Mouse (Mus musculus): ENCODE measurements at regions not wholly inside any gene's neighbourhood (a gene's known extent, or its start where the extent isn't known, plus 50 kb on each side); places are given as distances from the start of the nearest gene placed in this dataset.

DNA sequence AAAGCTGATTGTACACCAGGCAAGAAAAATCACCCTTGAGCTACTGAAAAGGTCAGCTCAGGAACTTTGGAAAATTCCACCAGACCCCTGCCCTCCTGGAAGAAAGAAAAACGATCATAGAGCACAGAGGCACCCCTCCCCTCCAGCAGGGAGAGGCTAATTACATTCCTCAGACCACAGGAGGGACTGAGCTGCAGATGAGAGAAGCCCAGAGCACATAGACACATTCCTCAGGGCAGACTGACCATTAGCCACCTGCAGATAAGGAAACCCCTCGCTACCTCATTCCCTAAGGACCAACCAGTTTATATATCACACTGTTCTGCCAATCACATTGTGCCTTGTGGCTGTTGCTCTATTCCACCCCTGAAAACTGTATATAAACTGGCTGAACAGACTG, 230.3 kb downstream of the Parp8 start:
- no peak for DNase-seq

DNA sequence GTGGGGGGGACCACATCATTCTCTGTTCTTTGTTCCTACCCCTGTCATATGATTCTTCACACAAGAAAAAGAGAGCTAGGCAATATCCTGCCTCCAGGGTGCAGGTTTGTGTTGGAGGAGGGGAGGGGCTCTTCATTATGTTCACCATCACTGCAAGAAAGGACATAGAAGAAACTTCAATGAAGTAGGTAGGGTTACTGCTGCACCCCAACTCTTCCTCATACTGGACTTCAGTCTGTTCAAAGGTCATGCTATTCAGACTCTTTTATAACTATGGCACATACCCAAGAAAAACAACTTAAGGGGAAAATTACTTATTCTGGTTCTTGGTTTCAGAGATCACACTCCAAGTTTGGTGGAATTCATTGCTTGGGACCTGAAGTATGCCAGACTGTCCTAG, 243.7 kb downstream of the Parp8 start:
- DNase-seq = no peak

DNA sequence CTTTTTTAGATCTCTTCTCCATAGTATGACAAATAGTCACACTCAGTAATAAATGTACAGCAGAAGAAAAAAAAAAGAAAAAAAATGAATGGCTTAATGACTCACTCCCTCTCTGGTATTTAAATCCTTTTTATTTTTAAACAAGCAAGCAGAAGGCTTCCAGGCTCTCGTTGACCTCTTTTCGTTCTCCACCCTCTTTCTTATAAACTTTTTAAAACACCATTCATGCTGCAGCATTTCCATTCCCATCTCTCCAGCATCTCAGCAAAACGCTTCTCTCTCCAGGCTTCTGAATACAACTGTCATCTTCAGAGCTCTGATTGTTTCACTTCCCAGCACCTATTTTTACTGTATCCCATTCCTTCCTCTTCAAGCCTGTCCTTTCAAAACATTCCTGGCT, 259.8 kb downstream of the Parp8 start:
- no peak for DNase-seq

DNA sequence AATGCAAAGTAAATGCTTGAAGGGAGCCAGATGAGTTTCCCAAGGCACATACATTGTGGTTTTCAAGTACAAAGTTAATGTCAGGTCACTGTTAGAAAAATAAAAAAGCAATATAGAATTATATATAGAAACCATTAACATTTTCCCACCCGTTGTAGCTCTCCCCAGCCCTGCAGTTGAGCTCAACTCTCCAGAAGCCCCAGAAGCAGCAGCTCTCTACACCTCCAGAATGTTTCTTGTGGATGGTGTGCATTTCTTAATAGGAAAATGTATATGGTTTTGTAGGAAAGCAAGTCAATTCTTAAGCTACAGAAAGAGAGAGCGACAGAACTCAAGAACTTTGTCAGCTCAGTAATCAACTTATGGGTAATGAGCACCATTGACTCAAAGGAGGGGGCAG, 265.4 kb downstream of the Parp8 start:
- DNase-seq = no peak

DNA sequence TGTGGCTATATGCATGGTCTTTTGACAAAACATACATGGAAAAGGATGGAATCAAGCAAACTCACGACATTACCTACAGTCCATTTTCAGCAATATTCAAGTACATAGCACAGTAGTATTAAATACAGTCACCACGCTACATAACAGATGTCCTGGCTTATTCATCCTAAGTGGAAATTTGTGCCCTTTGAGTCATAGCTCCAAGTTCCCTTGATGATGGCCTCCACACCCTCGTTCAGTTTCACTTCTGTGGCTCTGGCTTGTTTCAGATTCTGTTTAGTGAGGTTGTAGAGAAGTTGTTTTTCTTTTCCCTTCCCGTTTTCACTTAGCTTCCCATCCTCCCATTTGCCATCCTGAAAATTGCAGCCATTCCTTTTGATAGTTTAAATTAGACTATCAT, 284.5 kb downstream of the Parp8 start:
- DNase-seq = no peak

DNA sequence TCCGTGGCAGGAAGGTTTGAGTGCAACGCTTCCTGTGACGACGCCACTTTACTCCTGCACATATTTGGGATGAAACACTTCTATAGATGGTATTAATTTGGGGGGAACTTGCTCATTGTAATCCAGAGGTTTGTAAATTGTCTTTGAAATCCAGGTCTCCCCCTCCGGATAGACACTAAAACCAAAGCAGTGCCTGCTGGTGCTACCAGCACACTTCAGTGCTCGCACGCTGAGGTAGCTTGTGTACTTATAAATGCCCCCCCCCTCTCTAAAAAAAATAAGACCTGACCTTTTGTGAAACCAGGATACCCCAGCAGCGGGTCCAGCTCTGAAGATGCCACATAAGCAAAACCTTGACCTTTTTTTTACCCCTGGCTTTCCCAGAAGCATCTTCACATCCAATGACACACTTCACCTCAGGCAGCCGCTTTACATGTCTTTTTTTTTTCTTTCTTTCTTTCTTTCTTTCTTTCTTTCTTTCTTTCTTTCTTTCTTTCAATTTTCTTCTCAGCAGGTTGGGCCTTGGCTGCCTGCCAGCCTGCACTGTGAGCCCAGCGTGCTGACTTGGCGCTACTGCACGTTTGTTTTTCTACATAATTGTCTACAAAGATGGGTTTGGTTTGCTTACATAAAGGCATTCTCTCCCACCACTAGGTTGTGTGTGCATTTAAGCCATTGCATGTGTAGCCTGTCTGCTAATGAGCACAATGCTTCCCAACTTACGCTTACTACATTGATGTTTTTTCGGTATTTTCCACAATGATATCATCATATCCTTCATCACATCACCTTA, 301.8 kb downstream of the Parp8 start:
- DNase-seq = no peak

GRCm38 (mm10) chr13:116714809-116715208, 310.5 kb downstream of the Parp8 start:
- peak; percentile 32 to 55 for DNase-seq

GRCm38 (mm10) chr13:116711866-116712593, 313.3 kb downstream of the Parp8 start:
- peak; percentile 57 to 71 for DNase-seq

- no peak for DNase-seq
Observed at GRCm38 (mm10) chr13:116711148-116711865, 314.0 kb downstream of the Parp8 start.

- no peak for DNase-seq
Observed at GRCm38 (mm10) chr13:116709671-116710070, 315.7 kb downstream of the Parp8 start.

- DNase-seq = no peak
Observed at GRCm38 (mm10) chr13:116708846-116709245, 316.5 kb downstream of the Parp8 start.

DNA sequence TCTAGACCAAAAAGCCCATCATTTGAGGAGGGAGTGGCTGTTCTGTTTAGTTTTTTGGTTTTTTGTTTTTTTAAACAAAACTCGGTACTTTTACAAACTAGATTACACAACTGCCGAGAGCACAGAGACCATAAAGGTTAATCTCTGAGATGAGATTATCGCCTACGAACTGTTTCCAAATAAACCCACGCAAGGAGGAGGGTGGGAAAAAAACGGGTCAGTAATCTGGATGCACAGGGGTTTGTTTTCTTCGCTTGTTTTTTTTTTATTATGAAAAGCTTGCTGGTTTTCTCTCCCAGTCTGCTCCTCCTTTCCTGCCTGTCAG, 316.9 kb downstream of the Parp8 start:
- no peak for DNase-seq

DNA sequence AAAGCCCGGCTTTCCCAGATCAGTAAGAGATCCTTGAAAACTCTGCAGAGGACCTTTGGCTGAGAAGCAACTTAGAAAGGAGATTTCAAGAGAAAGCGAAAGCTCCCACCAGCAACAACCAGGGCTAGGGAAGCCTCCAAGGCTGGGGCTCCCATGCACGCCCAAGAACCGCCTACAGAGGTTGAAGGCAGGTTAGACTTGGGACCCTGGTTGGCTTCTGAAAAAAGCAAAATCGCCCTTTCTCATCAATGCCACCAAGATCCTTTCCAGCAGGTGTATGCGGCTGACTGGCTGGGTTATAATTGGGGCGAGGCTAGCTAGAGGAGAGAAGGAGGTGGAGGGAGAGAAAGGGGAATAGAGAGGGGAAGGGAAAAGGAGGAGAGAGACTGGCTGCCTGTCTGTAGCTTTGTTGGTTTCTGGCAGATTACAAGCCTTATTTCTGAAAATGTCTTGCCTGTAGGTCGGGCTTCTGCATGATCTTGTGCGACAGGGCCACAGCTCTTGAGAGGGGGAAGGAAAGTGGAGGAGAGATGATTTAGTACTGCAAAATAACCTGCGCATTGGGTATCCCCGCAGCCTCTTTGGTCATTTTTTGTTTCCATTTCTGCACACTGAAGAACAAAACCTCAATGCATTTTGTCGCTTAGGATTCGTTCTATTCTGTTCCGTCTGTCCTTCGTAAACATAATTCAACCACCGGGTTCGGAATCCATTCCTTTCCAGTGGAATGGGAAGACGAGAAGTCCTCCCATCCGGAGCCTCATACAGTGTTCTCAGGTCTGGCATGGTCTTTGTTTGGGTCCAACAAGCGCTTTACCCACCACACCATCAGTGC, 317.5 kb downstream of the Parp8 start:
- no peak for DNase-seq

DNA sequence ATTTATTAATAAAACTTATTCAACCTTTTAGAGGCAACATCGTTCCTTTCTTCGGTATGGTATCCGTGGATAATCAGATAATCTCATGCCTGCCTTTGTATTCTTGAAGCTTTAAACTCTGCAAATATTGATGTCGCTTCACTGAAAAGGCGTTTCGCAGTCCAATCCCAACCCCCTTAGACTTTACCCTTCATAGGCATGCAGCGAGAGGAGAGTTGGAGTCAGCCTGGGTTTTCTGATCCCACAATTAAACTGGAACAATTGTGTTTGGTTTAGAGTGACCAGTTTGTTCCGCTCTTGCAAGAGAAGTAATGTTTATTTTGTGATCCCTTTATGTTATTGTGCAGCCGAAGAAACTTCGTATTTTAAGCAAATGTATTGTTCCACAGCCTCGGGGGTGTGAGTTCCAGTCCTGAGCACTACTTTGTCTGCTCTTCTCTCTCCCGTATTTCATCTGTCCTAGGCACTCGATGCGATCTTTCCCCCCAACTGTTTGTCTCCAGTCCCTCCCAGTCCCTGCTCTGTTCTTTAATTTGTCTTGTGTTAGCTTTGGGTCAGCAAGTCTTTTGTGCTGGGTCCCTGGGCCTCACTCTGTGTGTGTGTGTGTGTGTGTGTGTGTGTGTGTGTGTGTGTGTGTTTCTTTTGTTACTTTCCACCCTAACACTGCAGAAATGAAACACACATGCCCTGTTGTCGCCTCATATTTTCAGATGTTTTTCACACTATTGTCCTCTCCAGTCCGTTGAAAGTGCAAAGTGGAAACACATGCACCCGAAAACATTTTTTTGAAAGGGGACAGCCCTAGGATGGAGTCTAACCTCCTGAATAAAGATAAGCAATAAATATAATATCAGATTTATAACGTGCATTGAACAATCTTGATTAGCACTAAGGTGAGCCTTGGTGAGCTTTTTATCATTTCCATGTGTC, 318.7 kb downstream of the Parp8 start:
- DNase-seq = no peak

GRCm38 (mm10) chr13:116705611-116706386, 319.5 kb downstream of the Parp8 start:
- DNase-seq = peak in 1 of 2 experiments; percentile 21

GRCm38 (mm10) chr13:116688714-116689113, 336.6 kb downstream of the Parp8 start:
- DNase-seq = no peak

Measured in lung, postnatal 4 days (tissue).